7 mouse cellular contexts compared by ENCODE assay signal in the genomic region with DNA sequence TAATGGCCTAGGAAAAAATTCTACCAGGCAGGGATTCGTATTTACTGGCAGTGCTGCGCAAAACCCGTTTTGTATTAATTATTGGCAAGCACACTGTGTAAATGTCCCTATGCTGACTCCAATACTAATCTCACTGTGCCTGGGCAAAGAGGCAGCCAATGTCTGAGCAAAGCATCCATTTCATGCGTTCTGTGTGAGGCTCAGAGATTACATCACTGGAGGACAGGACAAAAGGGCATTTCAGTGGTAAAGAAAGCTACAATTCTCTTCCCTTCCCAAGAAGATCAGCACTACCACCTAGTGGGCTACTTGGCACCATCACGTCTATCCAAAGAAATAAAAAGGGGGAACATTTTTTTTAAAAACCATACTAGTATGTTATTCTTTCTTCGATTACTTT.
A peak's percentile ranks its signal among the peaks of the same experiment; 100 is the strongest.
DNase-seq lines count a peak whose midpoint lies in the region; ATAC-seq lines count a peak whose summit lies in the region.

No protein-coding gene starts in this region.

- DNase-seq in right cerebral cortex, adult 18-20 months, result peak; percentile 53
- DNase-seq in right cerebral cortex, postnatal 14 days, result no peak
- peak; percentile 9 for DNase-seq in embryonic facial prominence, embryonic 10.5 days (ENCODE audit: low spot score)
- DNase-seq in layer of hippocampus, adult 8-10 months (ENCODE audit: low spot score in 2 of 2), result peak; percentile 52 to 70
- DNase-seq in right cerebral cortex, postnatal 4 days, result peak; percentile 16
- DNase-seq in spleen, postnatal 4 days (ENCODE audit: low spot score in 2 of 2), result no peak

- no peaks in the 10 kb centered on the region for H3K9me3 ChIP-seq in embryonic facial prominence, embryonic 10.5 days

- H3K4me1 ChIP-seq in embryonic facial prominence, embryonic 10.5 days, result no peaks in the 10 kb centered on the region

- H3K4me3 ChIP-seq in embryonic facial prominence, embryonic 10.5 days, result no peak overlapping the region

- WGBS in embryonic facial prominence, embryonic 10.5 days, result 58% methylated on average over 6 of the region's 6 CpGs

- no peak overlapping the region for H3K27ac ChIP-seq in embryonic facial prominence, embryonic 10.5 days (replicated peaks)

- no peak for ATAC-seq in inflammation-experienced regulatory T-cells, adult 6 months

- no peaks in the 10 kb centered on the region for H3K36me3 ChIP-seq in embryonic facial prominence, embryonic 10.5 days (replicated peaks)

- H3K27me3 ChIP-seq in embryonic facial prominence, embryonic 10.5 days (replicated peaks; ENCODE audit: low read depth, poor library complexity, severe bottlenecking), result no peaks in the 10 kb centered on the region

Comparison
In these comparisons a context has a peak if more than half of its experiments do, and no peak if none do; other contexts are left out.
1. DNase-seq: peak in right cerebral cortex, adult 18-20 months (single experiment), embryonic facial prominence, embryonic 10.5 days (single experiment), layer of hippocampus, adult 8-10 months (2 of 2) and right cerebral cortex, postnatal 4 days (single experiment); none in right cerebral cortex, postnatal 14 days (single experiment) and spleen, postnatal 4 days (0 of 2).